Mouse (Mus musculus) hindbrain, embryonic 14.5 days (tissue): Measurements from ENCODE around the gene Mob4. TPM values are rescaled to one million over a fixed set of nuclear protein-coding genes. Genes with fewer than 3 reads are reported as not detected.

Experiments
- ATAC-seq: fragments of 200-750 bp; cut with Nextera tagmentation; 2 replicates; pipeline ENCODE4 v1.8.0; 2017; ENCODE audit warnings: moderate number of reproducible peaks, mild to moderate bottlenecking, moderate TSS enrichment, moderate library complexity; ENCODE audit not compliant: low FRiP score
- DNase-seq: peaks from one replicate; pipeline ENCODE4 v3.0.0-alpha.2; 2015; ENCODE audit warnings: low spot score
- H3K27ac ChIP-seq: fragments of 300-500 bp; sonication (generic); 2 replicates; pipeline ENCODE4 v1.5.1; 2014; ENCODE audit warnings: mild to moderate bottlenecking, moderate library complexity
- H3K27me3 ChIP-seq: fragments of 300-500 bp; sonication (generic); 2 replicates; pipeline ENCODE4 v1.6.1; 2014; ENCODE audit warnings: mild to moderate bottlenecking, low read length, mixed read lengths; ENCODE audit not compliant: control insufficient read depth, insufficient read depth
- H3K36me3 ChIP-seq: fragments of 300-500 bp; sonication (generic); replicated peaks from 2 replicates; pipeline ENCODE4 v1.6.1; 2014; ENCODE audit not compliant: control insufficient read depth, insufficient read depth
- H3K4me1 ChIP-seq: fragments of 300-500 bp; sonication (generic); replicated peaks from 2 replicates; pipeline ENCODE4 v1.6.1; 2014; ENCODE audit warnings: antibody characterized with exemption, low read length, mixed read lengths; ENCODE audit not compliant: control insufficient read depth, insufficient read depth
- H3K4me2 ChIP-seq: fragments of 300-500 bp; sonication (generic); replicated peaks from 2 replicates; pipeline ENCODE4 v1.6.1; 2014; ENCODE audit warnings: mild to moderate bottlenecking, moderate library complexity
- H3K4me3 ChIP-seq: fragments of 300-500 bp; sonication (generic); replicated peaks from 2 replicates; pipeline ENCODE4 v1.5.1; 2014; ENCODE audit warnings: mild to moderate bottlenecking, low read length
- H3K9ac ChIP-seq: fragments of 300-500 bp; sonication (generic); 2 replicates; pipeline ENCODE4 v1.6.1; 2014
- H3K9me3 ChIP-seq: fragments of 300-500 bp; sonication (generic); 2 replicates; pipeline ENCODE4 v1.6.1; 2016; ENCODE audit warnings: low read length; ENCODE audit not compliant: control insufficient read depth
- WGBS: fragments of 180-500 bp; shearing (Covaris S2); extraction: QIAGEN DNeasy Blood & Tissue Kit; methylation state at CpG from one replicate; pipeline ENCODE4 v1.1.7; 2014; 5-methylcytosine and 5-hydroxymethylcytosine counted together
- polyA plus RNA-seq: library from polyadenylated mRNA; unstranded; fragments of >200 nt; fragmentation: Nextera tagmentation; extraction: Ambion mirVana; gene quantifications from 2 replicates; pipeline ENCODE4 v1.2.1, GENCODE M21; 2014

Mob4 gene
- 157 and 177 TPM in 2 replicates for polyA plus RNA-seq

GRCm38 (mm10) chr1:55130943-55131401 lies at the start of gene Mob4:
Gene Mob4, plus strand, starts transcription at chr1:55131231.
- DNase-seq (peak; percentile 96), ATAC-seq (peak; percentile 98)
- peak within 1 kb of the TSS; percentile 80 for H3K4me3 ChIP-seq
- H3K4me1 ChIP-seq, result peaks cover 20% of the 10 kb centered on the region
- no peaks in the 10 kb centered on the region for H3K27me3 ChIP-seq
- no peaks in the 10 kb centered on the region for H3K9me3 ChIP-seq
- H3K36me3 ChIP-seq, result 0 out of 2 replicates have a peak, but pooled peaks cover 4% of the 10 kb centered on the region
- H3K4me2 ChIP-seq, result peak within 1 kb of the TSS; percentile 65
- 1% methylated on average over 42 of the region's 42 CpGs for WGBS
- H3K9ac ChIP-seq, result peak within 1 kb of the TSS; percentile 98
- peak within 1 kb of the TSS; percentile 96 for H3K27ac ChIP-seq

GRCm38 (mm10) chr1:55082106-55082505 lies 48.9 kb upstream of the Mob4 start:
- Histone ChIP-seq H3K9ac (no peak overlapping the region), H3K9me3 (0 out of 2 replicates have a peak, but pooled peaks cover 3% of the 10 kb centered on the region), H3K27me3 (no peaks in the 10 kb centered on the region), H3K36me3 (peaks cover 90% of the 10 kb centered on the region), H3K4me1 (peaks cover 16% of the 10 kb centered on the region), H3K4me3 (no peak overlapping the region), H3K4me2 (no peak overlapping the region), H3K27ac (no peak overlapping the region)
- WGBS, result 75% methylated on average over 1 of the region's 1 CpGs
- ATAC-seq (no peak), DNase-seq (no peak)

DNA sequence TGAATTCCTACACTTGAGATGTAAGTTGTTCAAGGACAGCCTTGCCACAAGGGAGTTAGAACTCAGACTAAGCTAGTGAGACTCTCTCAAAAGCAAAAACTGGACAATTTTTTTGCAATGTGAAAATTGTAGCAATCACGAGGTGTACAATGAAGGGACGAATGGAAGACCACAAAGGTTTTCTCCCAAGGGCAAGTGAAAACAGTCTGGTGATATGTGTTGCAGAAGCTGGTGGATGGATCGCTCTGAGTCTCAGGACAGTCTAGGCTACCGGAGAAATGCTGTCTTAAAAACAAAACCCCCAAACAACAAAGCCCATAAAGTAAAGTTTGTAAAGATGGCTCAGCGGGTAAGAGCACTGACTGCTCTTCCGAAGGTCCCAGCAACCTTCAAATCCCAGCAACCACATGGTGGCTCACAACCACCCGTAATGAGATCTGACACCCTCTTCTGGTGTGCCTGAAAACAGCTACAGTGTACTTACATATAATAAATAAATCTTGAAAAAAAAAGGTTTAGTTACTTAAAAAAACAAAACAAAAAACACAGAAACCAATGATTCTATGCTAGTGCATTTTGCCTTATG lies 45.2 kb upstream of the Mob4 start:
- ATAC-seq, result no peak
- peak overlapping the region; percentile 95 for H3K4me2 ChIP-seq
- H3K4me1 ChIP-seq, result peaks cover 25% of the 10 kb centered on the region
- H3K27me3 ChIP-seq, result no peaks in the 10 kb centered on the region
- H3K27ac ChIP-seq, result no peak overlapping the region
- H3K36me3 ChIP-seq, result peaks cover 66% of the 10 kb centered on the region
- 0 out of 2 replicates have a peak, but pooled peaks cover 3% of the 10 kb centered on the region for H3K9me3 ChIP-seq
- H3K9ac ChIP-seq, result no peak overlapping the region
- DNase-seq, result no peak
- H3K4me3 ChIP-seq, result 0 out of 2 replicates have a peak overlapping the region, but pooled peaks have one; percentile 97
- WGBS, result 56% methylated on average over 7 of the region's 7 CpGs

GRCm38 (mm10) chr1:55086868-55087400 lies 44.1 kb upstream of the Mob4 start:
- Histone ChIP-seq H3K27ac (peak overlapping the region; percentile 97), H3K4me1 (peaks cover 25% of the 10 kb centered on the region), H3K4me2 (peak overlapping the region; percentile 95), H3K27me3 (no peaks in the 10 kb centered on the region), H3K9ac (peak overlapping the region; percentile 94), H3K9me3 (0 out of 2 replicates have a peak, but pooled peaks cover 3% of the 10 kb centered on the region), H3K36me3 (peaks cover 66% of the 10 kb centered on the region), H3K4me3 (peak overlapping the region; percentile 97)
- ATAC-seq (no peak; the same call in 1 of the 2 replicates), DNase-seq (no peak)
- 3% methylated on average over 13 of the region's 13 CpGs for WGBS

- H3K9ac ChIP-seq, result peak overlapping the region; percentile 94
- peaks cover 66% of the 10 kb centered on the region for H3K36me3 ChIP-seq
- 0 out of 2 replicates have a peak, but pooled peaks cover 2% of the 10 kb centered on the region for H3K9me3 ChIP-seq
- peak overlapping the region; percentile 95 for H3K4me2 ChIP-seq
- H3K27ac ChIP-seq, result peak overlapping the region; percentile 97
- H3K27me3 ChIP-seq, result no peaks in the 10 kb centered on the region
- peak; percentile 64 for ATAC-seq
- no peak for DNase-seq
- H3K4me1 ChIP-seq, result peaks cover 25% of the 10 kb centered on the region
- H3K4me3 ChIP-seq, result peak overlapping the region; percentile 97
- 0% methylated on average over 42 of the region's 57 CpGs for WGBS
Observed at GRCm38 (mm10) chr1:55087401-55087904, 43.6 kb upstream of the Mob4 start.

GRCm38 (mm10) chr1:55087932-55088610 lies 43.0 kb upstream of the Mob4 start, which contains the start of the genes Hspe1 and Hspd1:
Gene Hspe1, plus strand, starts transcription at chr1:55088132.
Gene Hspd1, minus strand, starts transcription at chr1:55088243.
- peak; percentile 96 for ATAC-seq
- peak; percentile 99 for DNase-seq
- Histone ChIP-seq H3K9ac (peak within 1 kb of the TSS; percentile 94), H3K4me1 (peaks cover 25% of the 10 kb centered on the region), H3K4me3 (peak within 1 kb of the TSS; percentile 97), H3K4me2 (peak within 1 kb of the TSS; percentile 95), H3K27me3 (no peaks in the 10 kb centered on the region), H3K27ac (peak within 1 kb of the TSS; percentile 97), H3K36me3 (peaks cover 63% of the 10 kb centered on the region), H3K9me3 (no peaks in the 10 kb centered on the region)
- WGBS, result under 1% methylated on average over 65 of the region's 76 CpGs

GRCm38 (mm10) chr1:55088611-55089497 lies 42.2 kb upstream of the Mob4 start:
- WGBS, result 8% methylated on average over 16 of the region's 16 CpGs
- H3K4me3 ChIP-seq, result peak overlapping the region; percentile 97
- H3K9me3 ChIP-seq, result no peaks in the 10 kb centered on the region
- H3K4me1 ChIP-seq, result peaks cover 25% of the 10 kb centered on the region
- no peaks in the 10 kb centered on the region for H3K27me3 ChIP-seq
- peak overlapping the region; percentile 97 for H3K27ac ChIP-seq
- DNase-seq (no peak), ATAC-seq (no peak)
- H3K4me2 ChIP-seq, result peak overlapping the region; percentile 95
- peak overlapping the region; percentile 94 for H3K9ac ChIP-seq
- peaks cover 62% of the 10 kb centered on the region for H3K36me3 ChIP-seq

- H3K4me2 ChIP-seq, result peak overlapping the region; percentile 95
- H3K27me3 ChIP-seq, result no peaks in the 10 kb centered on the region
- no peak for ATAC-seq
- H3K4me1 ChIP-seq, result peaks cover 25% of the 10 kb centered on the region
- no peak overlapping the region for H3K27ac ChIP-seq
- peak overlapping the region; percentile 97; the same call in 1 of the 2 replicates for H3K4me3 ChIP-seq
- H3K9me3 ChIP-seq, result no peaks in the 10 kb centered on the region
- 92% methylated on average over 5 of the region's 5 CpGs for WGBS
- DNase-seq, result no peak
- peaks cover 56% of the 10 kb centered on the region for H3K36me3 ChIP-seq
- peak overlapping the region; percentile 94 for H3K9ac ChIP-seq
Observed at GRCm38 (mm10) chr1:55089498-55090064, 41.5 kb upstream of the Mob4 start.
